Mouse (Mus musculus): ENCODE data around the gene Srsf10.

Srsf10 gene
- long read RNA-seq, experiment 1, transcript Srsf10-204 (6 exons, 3,058 nt): minor isoform, 13 of 72 reads
- long read RNA-seq, experiment 1, transcript Srsf10-205 (6 exons, 3,754 nt): major isoform, 29 of 72 reads
- long read RNA-seq, experiment 1, transcript Srsf10-207 (3 exons, 717 nt): minor isoform, 7 of 72 reads
- long read RNA-seq, experiment 1, partial matches to known transcripts: 1 of 72 reads
- long read RNA-seq, experiment 1, other reads (novel, unspliced or antisense): 13 of 72 reads
- long read RNA-seq, experiment 2, transcript Srsf10-203 (6 exons, 2,225 nt): minor isoform, 6 of 94 reads
- long read RNA-seq, experiment 2, transcript Srsf10-204 (6 exons, 3,058 nt): minor isoform, 21 of 94 reads
- long read RNA-seq, experiment 2, transcript Srsf10-207 (3 exons, 717 nt): minor isoform, 11 of 94 reads
- long read RNA-seq, experiment 2, transcript Srsf10-205 (6 exons, 3,754 nt): major isoform, 29 of 94 reads
- long read RNA-seq, experiment 2, partial matches to known transcripts: 7 of 94 reads
- long read RNA-seq, experiment 2, other reads (novel, unspliced or antisense): 14 of 94 reads

- intact Hi-C loops (cut with DNase I): loop anchor here (2.0 to 5.0 kb wide), 2 partner anchors 17 to 33 kb away; partner anchors contain the start of gene Pnrc2
Measured at GRCm38 (mm10) chr4:135855536-135856222, at the start of gene Srsf10. Gene Srsf10 (plus strand): TSS chr4:135855747.

DNA sequence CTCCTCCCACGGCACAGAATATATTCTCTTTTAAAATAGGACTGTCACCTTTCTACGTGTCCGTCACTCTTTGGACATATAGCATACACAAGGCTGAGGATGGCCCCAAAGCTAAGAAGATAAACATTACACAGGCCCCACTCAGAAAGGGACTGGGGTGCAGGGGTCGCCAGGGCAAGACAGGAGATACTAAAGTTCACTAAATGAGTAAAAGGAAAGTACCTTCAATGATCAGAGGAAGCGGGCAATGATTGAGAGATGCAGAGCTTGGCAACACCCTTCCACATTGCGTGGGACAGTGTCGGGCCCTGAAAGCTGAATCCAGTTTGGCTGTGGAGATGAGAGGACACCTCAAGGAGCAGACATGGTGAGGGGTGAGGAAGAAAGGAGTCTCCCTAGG, 40.7 kb upstream of the Srsf10 start:
- intact Hi-C loops (cut with DNase I): loop anchor here (5.0 kb wide), 1 partner anchor 67 kb away; no protein-coding TSS in a partner anchor

DNA sequence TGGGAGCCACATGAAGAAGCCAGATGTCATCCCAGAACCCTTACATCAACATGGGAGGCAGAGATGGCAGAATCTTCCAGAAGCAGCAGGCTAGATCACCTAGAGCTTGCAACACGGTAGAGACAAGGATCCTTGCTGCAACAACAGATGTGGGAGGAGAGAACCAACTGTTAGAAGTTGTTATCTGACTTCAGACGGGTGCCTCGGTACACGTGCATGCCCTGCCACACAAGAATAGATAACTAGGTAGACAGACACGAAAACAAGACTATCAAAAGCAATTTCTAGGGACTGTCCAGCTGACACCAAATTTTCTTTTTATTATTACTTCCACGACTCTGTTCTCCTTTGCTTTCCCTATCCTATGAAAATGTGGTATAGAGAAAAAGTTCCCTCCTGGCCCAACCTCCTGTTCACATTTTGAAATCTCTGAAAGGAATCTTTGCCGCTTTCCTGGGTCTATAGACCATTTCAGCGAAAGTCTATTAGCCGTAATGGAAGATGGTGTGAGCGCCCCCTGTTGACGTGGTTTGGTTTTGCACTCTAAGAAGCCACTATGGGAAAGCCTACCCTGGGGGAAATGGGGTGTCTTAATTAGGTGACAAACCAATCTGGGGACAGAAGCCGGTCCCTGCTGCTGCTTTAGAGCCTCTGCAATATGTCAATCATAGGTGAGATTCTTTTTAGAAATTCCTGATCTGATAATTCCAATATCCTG, 38.5 kb upstream of the Srsf10 start:
- intact Hi-C loops (cut with DNase I): loop anchor here (5.0 kb wide), 1 partner anchor 65 kb away; no protein-coding TSS in a partner anchor

DNA sequence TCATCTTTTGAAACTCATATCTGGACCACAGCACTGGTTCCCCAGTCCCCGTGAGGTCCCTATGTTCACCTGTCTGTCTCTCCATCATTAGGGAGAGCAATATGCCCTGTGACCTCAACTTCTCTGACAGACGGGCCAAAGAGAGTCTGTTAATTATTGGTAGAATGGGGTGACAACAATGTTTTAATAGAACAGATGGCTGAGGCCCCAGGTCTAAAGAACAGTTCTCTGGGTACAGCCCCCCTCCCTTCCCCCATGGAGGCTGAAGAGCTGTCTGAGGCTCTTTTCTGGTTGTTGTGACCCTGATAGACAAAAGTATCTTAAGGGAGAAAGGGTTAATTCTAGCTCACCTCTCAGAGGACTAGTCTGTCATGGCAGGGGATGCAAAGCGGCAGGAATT, 37.2 kb upstream of the Srsf10 start:
- intact Hi-C loops (cut with DNase I): loop anchor here (5.0 kb wide), 1 partner anchor 64 kb away; no protein-coding TSS in a partner anchor

DNA sequence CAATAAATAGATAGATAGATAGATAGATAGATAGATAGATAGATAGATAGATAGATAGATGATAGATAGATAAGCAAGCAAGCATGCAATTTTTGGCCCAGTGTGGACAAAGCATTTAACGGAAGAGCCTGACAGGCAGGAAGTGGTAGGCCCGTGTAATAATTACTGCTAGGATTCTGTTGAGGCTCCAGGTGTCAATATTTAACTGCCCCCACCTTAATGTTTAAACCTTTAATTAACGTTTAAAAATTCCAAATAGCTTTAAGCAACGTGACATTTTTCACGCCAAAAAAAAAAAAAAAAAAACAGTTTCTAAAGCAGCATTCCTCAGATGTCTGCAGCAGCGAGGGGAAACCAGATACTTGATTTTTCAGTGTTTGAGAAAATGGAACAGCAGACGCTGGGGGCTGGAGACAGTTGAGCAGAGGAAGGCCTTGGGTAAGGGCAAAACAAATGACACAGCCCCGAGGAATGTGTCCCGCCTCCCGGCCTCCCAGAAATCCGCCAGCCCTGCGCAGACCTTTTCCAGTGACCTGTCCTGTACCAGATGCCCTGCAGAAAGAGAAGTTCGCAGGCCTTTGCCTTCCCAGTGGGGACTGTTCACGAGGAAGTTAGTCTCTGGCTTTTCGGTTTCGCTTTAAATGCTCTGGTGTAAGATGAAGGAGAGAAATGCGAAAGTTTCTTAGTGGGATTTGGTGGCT, 35.6 kb upstream of the Srsf10 start:
- intact Hi-C loops (cut with DNase I): loop anchor here (5.0 kb wide), 2 partner anchors 37 to 62 kb away; partner anchors contain the start of gene Srsf10

DNA sequence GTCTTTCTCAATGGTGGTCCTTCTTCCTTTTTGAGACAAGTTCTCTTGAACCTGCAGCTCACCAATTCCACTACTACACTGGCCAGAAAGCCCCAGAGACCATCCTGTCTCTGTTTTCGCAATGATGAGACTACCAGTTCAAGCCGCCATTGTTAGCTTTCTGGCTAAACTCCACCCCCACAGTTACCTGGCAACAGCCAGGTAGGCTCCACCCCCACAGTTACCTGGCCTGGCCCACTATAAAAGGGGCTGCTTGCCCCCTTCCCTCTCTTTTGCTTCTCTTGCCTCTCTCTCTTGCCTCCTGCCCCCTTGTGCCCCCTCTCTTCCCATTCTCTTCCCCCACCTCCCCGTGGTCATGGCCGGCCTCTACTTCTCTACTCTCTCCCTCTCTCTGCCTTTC, 33.8 kb upstream of the Srsf10 start:
- intact Hi-C loops (cut with DNase I): loop anchor here (5.0 kb wide), 1 partner anchor 36 kb away; the partner anchor contains the start of gene Srsf10

GRCm38 (mm10) chr4:135823298-135823697, 32.2 kb upstream of the Srsf10 start:
- intact Hi-C loops (cut with DNase I): loop anchor here (5.0 kb wide), 1 partner anchor 34 kb away; the partner anchor contains the start of gene Srsf10

- intact Hi-C loops (cut with DNase I): loop anchor here (5.0 kb wide), 1 partner anchor 33 kb away; the partner anchor contains the start of gene Srsf10
Measured at GRCm38 (mm10) chr4:135824254-135824653, 31.3 kb upstream of the Srsf10 start.

- intact Hi-C loops (cut with DNase I): no loop called here
Measured at GRCm38 (mm10) chr4:135828491-135828890, 27.1 kb upstream of the Srsf10 start.

DNA sequence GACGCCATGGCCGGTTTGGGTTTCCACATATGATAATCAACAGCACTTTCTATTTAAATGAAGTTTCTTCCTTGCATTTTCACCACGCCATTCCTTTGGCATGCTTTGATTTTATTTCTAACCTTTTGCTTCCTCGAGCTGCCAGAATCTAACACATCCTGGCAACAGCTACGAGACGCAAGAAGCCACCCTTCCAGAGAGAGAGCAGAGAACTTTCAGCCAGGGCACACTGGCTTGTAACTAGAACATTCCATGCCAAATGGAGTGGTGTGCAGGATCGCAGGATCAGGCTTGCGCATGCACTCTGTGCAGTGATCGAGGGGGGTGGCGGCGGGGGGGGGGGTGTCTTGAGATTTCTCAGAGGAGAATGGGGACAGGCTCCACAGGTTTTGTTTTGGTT, 23.5 kb upstream of the Srsf10 start:
- intact Hi-C loops (cut with DNase I): no loop called here

- intact Hi-C loops (cut with DNase I): no loop called here
Measured at GRCm38 (mm10) chr4:135833301-135834123, 22.0 kb upstream of the Srsf10 start.

GRCm38 (mm10) chr4:135834124-135834717, 21.3 kb upstream of the Srsf10 start:
- intact Hi-C loops (cut with DNase I): no loop called here

DNA sequence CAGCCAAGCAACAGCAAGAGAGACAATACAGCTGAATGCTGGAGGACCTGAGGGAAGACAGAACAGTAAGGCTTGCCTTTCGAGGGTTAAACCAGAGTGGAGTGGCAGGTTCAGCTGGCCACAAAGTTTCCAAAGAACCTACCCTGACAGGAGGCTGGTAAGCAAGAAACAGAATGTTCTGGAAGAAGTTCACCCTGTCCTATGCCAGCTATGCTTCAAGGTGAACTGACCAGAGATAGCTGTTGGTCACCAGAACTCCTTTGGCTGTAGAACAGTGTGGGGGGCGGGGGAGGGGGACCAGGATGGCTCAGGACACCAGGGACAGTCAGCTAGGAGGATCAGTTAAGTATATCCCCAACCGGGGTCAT, 16.6 kb upstream of the Srsf10 start:
- intact Hi-C loops (cut with DNase I): no loop called here

GRCm38 (mm10) chr4:135839293-135840011, 16.1 kb upstream of the Srsf10 start:
- intact Hi-C loops (cut with DNase I): no loop called here

DNA sequence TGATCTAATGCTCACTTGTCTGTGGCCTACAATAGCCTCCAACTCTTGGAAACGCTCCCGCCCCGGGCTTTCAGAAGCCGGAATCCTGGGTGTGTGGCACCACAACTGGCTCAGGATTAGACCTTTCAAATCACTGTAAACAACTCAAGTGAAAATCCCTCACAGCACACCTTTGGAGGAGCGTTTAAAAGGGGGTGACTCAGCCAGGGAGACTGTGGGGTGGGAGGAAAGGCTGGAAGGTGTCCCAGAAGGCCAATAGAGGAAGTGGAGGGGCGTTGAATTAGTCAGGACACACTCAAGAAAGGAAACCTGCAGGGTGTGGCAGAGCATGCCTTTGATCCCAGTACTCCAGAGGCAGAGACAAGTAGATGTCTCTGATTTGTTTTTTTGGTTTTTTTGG, 11.1 kb upstream of the Srsf10 start:
- intact Hi-C loops (cut with DNase I): no loop called here

DNA sequence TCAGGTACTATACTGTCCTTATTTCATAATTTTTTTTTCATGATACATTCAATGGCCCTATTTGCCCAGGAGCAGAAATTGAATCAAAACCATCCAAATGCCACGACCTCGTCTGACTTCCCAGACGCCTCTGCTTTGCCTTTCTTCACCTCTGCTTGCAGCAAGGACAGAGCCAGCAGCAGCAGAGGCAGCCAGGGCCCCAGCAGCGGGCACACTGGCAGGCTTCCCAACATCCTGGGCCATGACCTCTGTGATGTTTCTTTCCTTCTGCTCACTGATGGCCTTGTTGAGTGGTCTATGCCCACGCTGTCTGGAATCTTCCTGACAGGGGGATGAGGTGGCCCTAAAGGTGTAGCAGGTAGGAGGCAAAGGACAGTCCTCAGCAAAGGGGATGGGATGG, 8.0 kb upstream of the Srsf10 start:
- intact Hi-C loops (cut with DNase I): no loop called here

GRCm38 (mm10) chr4:135850411-135851095, 5.0 kb upstream of the Srsf10 start:
- intact Hi-C loops (cut with DNase I): no loop called here

- intact Hi-C loops (cut with DNase I): no loop called here
Measured at GRCm38 (mm10) chr4:135851942-135852341, 3.6 kb upstream of the Srsf10 start.

Measured in adrenal gland (tissue).